Comparison of ENCODE assay signal across 8 mouse cellular contexts in the genomic region with DNA sequence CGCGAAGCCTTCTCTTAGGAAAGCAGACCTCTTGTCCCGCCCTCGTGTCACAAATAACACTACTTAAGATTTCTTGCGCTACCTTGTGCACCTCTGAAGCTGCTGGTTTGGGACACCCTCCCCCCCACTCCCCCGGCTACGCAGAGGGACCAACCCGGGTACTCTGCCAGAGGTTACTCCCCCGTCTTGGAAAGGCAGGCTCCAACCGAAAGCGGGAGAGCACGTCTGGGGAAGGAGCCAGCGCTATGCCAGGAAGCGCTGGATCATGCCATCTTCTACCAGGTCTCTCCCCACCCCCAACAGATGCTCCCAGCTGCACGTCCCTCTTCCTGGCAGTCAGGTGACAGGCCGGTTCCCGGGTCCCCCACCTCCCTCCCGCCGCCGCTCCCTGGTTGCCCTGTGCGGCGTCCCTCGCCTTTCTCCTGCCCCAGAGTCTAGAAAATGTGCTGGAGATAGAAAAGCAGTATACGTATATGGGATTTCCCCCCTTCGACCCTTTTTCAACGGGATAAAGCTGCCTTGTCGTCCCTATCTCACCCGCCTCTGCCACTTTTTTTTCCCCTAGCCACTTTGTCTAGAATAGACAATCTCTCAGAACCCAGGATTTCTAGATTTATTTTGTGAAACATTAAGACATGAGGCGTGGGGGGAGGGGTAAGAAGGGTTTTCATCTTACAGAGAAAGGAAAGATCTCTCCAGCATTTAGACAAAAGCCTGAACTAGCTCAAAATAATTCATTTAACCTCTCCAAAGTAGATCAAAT. TPM values are rescaled to one million over a fixed set of nuclear protein-coding genes. Genes with fewer than 3 reads are reported as not detected.
A peak's percentile ranks its signal among the peaks of the same experiment; 100 is the strongest.
DNase-seq lines count a peak whose midpoint lies in the region; ATAC-seq and TF ChIP-seq lines count a peak whose summit lies in the region.

No protein-coding gene starts in this region.

- 2% methylated on average over 27 of the region's 29 CpGs for WGBS in intestine, postnatal 0 days
- WGBS in liver, embryonic 11.5 days, result 2% methylated on average over 29 of the region's 29 CpGs
- WGBS in neural tube, embryonic 11.5 days, result 0% methylated on average over 28 of the region's 29 CpGs

- intact Hi-C loops in gastrocnemius, postnatal 36 days (cut with DNase I), result no loop called here

- H3K27me3 ChIP-seq in MEL (ENCODE audit: control insufficient read depth in 1 of 2, insufficient read depth in 2 of 2, low read length in 2 of 2), result peaks cover 10 to 12% of the 10 kb centered on the region in 2 experiments
- H3K27me3 ChIP-seq in intestine, postnatal 0 days (replicated peaks; ENCODE audit: control insufficient read depth, insufficient read depth, low read length), result no peaks in the 10 kb centered on the region
- H3K27me3 ChIP-seq in liver, embryonic 11.5 days (replicated peaks; ENCODE audit: control insufficient read depth, insufficient read depth, low read length), result 0 out of 2 replicates have a peak, but pooled peaks cover 4% of the 10 kb centered on the region
- no peaks in the 10 kb centered on the region for H3K27me3 ChIP-seq in neural tube, embryonic 11.5 days (ENCODE audit: control insufficient read depth, insufficient read depth, low read length)

- peak in 1 of 2 experiments; percentile 41; a peak in 1 of 4 replicates for TF ChIP-seq POLR2A in MEL (IDR thresholded peaks at IDR 0.05; ENCODE audit: control insufficient read depth in 1 of 2, insufficient read depth in 1 of 2, low read depth in 1 of 2, low read length in 2 of 2, poor library complexity in 1 of 2)

- no peak overlapping the region for H3K27ac ChIP-seq in MEL (ENCODE audit: control insufficient read depth, low read depth, low read length)
- peak overlapping the region; percentile 99 for H3K27ac ChIP-seq in intestine, postnatal 0 days (ENCODE audit: low read depth, low read length)
- H3K27ac ChIP-seq in liver, embryonic 11.5 days (ENCODE audit: low read depth, low read length), result peak overlapping the region; percentile 94; the same call in 1 of the 2 replicates
- H3K27ac ChIP-seq in neural tube, embryonic 11.5 days (ENCODE audit: low read depth, low read length), result peak overlapping the region; percentile 96

- H3K9me3 ChIP-seq in MEL (replicated peaks; ENCODE audit: insufficient read depth, low read length), result no peaks in the 10 kb centered on the region
- H3K9me3 ChIP-seq in intestine, postnatal 0 days (ENCODE audit: control insufficient read depth), result no peaks in the 10 kb centered on the region
- H3K9me3 ChIP-seq in liver, embryonic 11.5 days (ENCODE audit: control insufficient read depth, low read length), result no peaks in the 10 kb centered on the region
- no peaks in the 10 kb centered on the region for H3K9me3 ChIP-seq in neural tube, embryonic 11.5 days (ENCODE audit: control insufficient read depth, low read length)

- no peak for TF ChIP-seq RAD21 in MEL (IDR thresholded peaks at IDR 0.05; ENCODE audit: low read depth, low read length)

- DNase-seq in 3134 (ENCODE audit: extremely low read depth, insufficient read length, low spot score) (peak; percentile 65), MEL (ENCODE audit: low read depth, low spot score) (peak; percentile 57)
- peak; percentile 73 to 77 for DNase-seq in cerebellum, postnatal 25 days
- DNase-seq in gastrocnemius, postnatal 36 days, result peak; percentile 28 to 45
- DNase-seq in liver, embryonic 11.5 days (ENCODE audit: low spot score), result peak; percentile 73
- peak; percentile 69 for DNase-seq in neural tube, embryonic 11.5 days (ENCODE audit: low spot score)
- peak; percentile 61 for DNase-seq in yolk sac, embryonic 10.5 days (ENCODE audit: low spot score)

- peaks cover 14% of the 10 kb centered on the region for H3K79me2 ChIP-seq in MEL (ENCODE audit: control insufficient read depth, insufficient read depth, low read length, poor library complexity)

- H3K4me3 ChIP-seq in MEL (ENCODE audit: control insufficient read depth in 1 of 2, insufficient read depth in 1 of 2, low read depth in 2 of 2, low read length in 2 of 2), result peak overlapping the region; percentile 66 to 68
- H3K4me3 ChIP-seq in intestine, postnatal 0 days (ENCODE audit: low read depth, low read length), result peak overlapping the region; percentile 99
- H3K4me3 ChIP-seq in liver, embryonic 11.5 days (ENCODE audit: low read depth, low read length), result peak overlapping the region; percentile 97
- H3K4me3 ChIP-seq in neural tube, embryonic 11.5 days (ENCODE audit: low read depth, low read length), result peak overlapping the region; percentile 94

- peak overlapping the region; percentile 33 for H3K9ac ChIP-seq in MEL (ENCODE audit: control insufficient read depth, low read depth, low read length, poor library complexity, severe bottlenecking)
- H3K9ac ChIP-seq in intestine, postnatal 0 days (ENCODE audit: low read depth, low read length), result peak overlapping the region; percentile 97
- peak overlapping the region; percentile 97 for H3K9ac ChIP-seq in liver, embryonic 11.5 days (ENCODE audit: low read depth, low read length)
- peak overlapping the region; percentile 92 for H3K9ac ChIP-seq in neural tube, embryonic 11.5 days (ENCODE audit: low read length)

- TF ChIP-seq CTCF in MEL (IDR thresholded peaks at IDR 0.05 in 2 of 3, conservative IDR thresholded peaks at IDR 0.05 in 1 of 3; ENCODE audit: control insufficient read depth in 1 of 3, insufficient read depth in 1 of 3, low read depth in 2 of 3, low read length in 3 of 3, poor library complexity in 1 of 3, severe bottlenecking in 1 of 3), result no peak
- no peak for TF ChIP-seq CTCF in intestine, postnatal 0 days (IDR thresholded peaks at IDR 0.05; ENCODE audit: low read depth)

- peak; percentile 46 for ATAC-seq in intestine, postnatal 0 days
- ATAC-seq in liver, embryonic 11.5 days (replicated peaks; ENCODE audit: low FRiP score), result peak; percentile 54
- peak; percentile 39 for ATAC-seq in neural tube, embryonic 11.5 days (ENCODE audit: insufficient read depth, low FRiP score, low TSS enrichment)

- H3K4me1 ChIP-seq in MEL (ENCODE audit: control insufficient read depth in 1 of 2, insufficient read depth in 2 of 2, low read length in 2 of 2), result no peaks in the 10 kb centered on the region; a peak in 1 of 4 replicates
- H3K4me1 ChIP-seq in intestine, postnatal 0 days (replicated peaks; ENCODE audit: control insufficient read depth, insufficient read depth, low read length), result peaks cover 4% of the 10 kb centered on the region
- H3K4me1 ChIP-seq in liver, embryonic 11.5 days (replicated peaks; ENCODE audit: control insufficient read depth, insufficient read depth, low read length), result peaks cover 21% of the 10 kb centered on the region
- H3K4me1 ChIP-seq in neural tube, embryonic 11.5 days (ENCODE audit: control insufficient read depth, insufficient read depth, low read length), result no peaks in the 10 kb centered on the region; the same call in 1 of the 2 replicates

- peaks cover 0 to 5% of the 10 kb centered on the region in 2 experiments; a peak in 2 of 4 replicates for H3K36me3 ChIP-seq in MEL (ENCODE audit: control insufficient read depth in 1 of 2, insufficient read depth in 2 of 2, low read length in 2 of 2)
- H3K36me3 ChIP-seq in intestine, postnatal 0 days (ENCODE audit: control insufficient read depth, insufficient read depth), result no peaks in the 10 kb centered on the region
- no peaks in the 10 kb centered on the region for H3K36me3 ChIP-seq in liver, embryonic 11.5 days (ENCODE audit: control insufficient read depth, insufficient read depth, low read length)
- no peaks in the 10 kb centered on the region for H3K36me3 ChIP-seq in neural tube, embryonic 11.5 days (ENCODE audit: control insufficient read depth, insufficient read depth, low read length)

- H3K4me2 ChIP-seq in intestine, postnatal 0 days (replicated peaks; ENCODE audit: low read depth), result peak overlapping the region; percentile 88
- H3K4me2 ChIP-seq in liver, embryonic 11.5 days, result peak overlapping the region; percentile 98
- peak overlapping the region; percentile 95 for H3K4me2 ChIP-seq in neural tube, embryonic 11.5 days (ENCODE audit: low read depth)

- no peak for TF ChIP-seq EP300 in MEL (IDR thresholded peaks at IDR 0.05; ENCODE audit: low read depth in 1 of 2, low read length in 2 of 2)

TF ChIP-seq in MEL, 35 proteins besides CTCF, POLR2A, EP300 and RAD21:
- TF ChIP-seq BHLHE40 (IDR thresholded peaks at IDR 0.05; ENCODE audit: borderline replicate concordance, low read depth, low read length) (0 out of 2 replicates have a peak, but pooled peaks have one; percentile 4), USF1 (IDR thresholded peaks at IDR 0.05; ENCODE audit: low read depth, low read length) (0 out of 2 replicates have a peak, but pooled peaks have one; percentile 14), NELFE (IDR thresholded peaks at IDR 0.05; ENCODE audit: low read depth, low read length) (no peak)

RNA-seq across cellular contexts. Expression of gene Map3k1, which starts 0.9 kb away (rescaled TPM):
- total RNA-seq in MEL (2012; rRNA removed), result 4.3 and 7.3 TPM in 2 replicates
- polyA plus RNA-seq in MEL (2012; ENCODE audit: insufficient read depth in 1 of 2, insufficient read length in 2 of 2, low read depth in 1 of 2, low replicate concordance in 2 of 2, missing spikeins in 1 of 2), result 10 to 100 TPM in 1 of 2 experiments, 1 to 10 TPM in 1; 4.4 to 20.7 TPM
- 1 to 10 TPM; 7.9 to 8.2 TPM for total RNA-seq in gastrocnemius, postnatal 36 days (2021)
- polyA plus RNA-seq in intestine, postnatal 0 days (2015; fragmentation: Nextera tagmentation; extraction: Ambion mirVana), result 11.8 and 14.6 TPM in 2 replicates
- polyA plus RNA-seq in liver, embryonic 11.5 days (2014; fragmentation: Nextera tagmentation; extraction: Ambion mirVana), result 19.8 and 20.6 TPM in 2 replicates
- 13.9 TPM in 2 replicates for polyA plus RNA-seq in neural tube, embryonic 11.5 days (2014; fragmentation: Nextera tagmentation; extraction: Ambion mirVana)

Comparison
In these comparisons a context has a peak if more than half of its experiments do, and no peak if none do; other contexts are left out.
1. H3K9ac ChIP-seq: peak in every context shown above with its lines; median percentile 97 in intestine, postnatal 0 days; 97 in liver, embryonic 11.5 days; 92 in neural tube, embryonic 11.5 days; 33 in MEL.